16 mouse cellular contexts compared by ENCODE assay signal in genomic region chr17:93104516-93104915, GRCm38 (mm10).
A peak's percentile ranks its signal among the peaks of the same experiment; 100 is the strongest.
DNase-seq lines count a peak whose midpoint lies in the region.
"Had no signal": no experiment of that assay in that cellular context is flagged by ENCODE, and none has a peak within 500 bp of the region (broad histone marks: within the 10 kb centered on the region; RNA-seq: fewer than 3 reads in every experiment).

No protein-coding gene starts in this region.

- DNase-seq in frontal cortex, adult 2 months (ENCODE audit: extremely low spot score in 1 of 2, low spot score in 1 of 2): peak; percentile 63 to 78
- DNase-seq in frontal cortex, postnatal 25 days (ENCODE audit: low spot score in 2 of 2): no peak
- DNase-seq in right cerebral cortex, adult 18-20 months: peak; percentile 49
- no peak for DNase-seq in right cerebral cortex, postnatal 4 days
- peak; percentile 59 for DNase-seq in layer of hippocampus, adult 9-10 months (ENCODE audit: low spot score)
- peak; percentile 12 to 69 for DNase-seq in right cerebral cortex, postnatal 36 days (ENCODE audit: low spot score in 2 of 2)
- DNase-seq in kidney, postnatal 14 days: no peak
- DNase-seq in cerebellum, postnatal 25 days: no peak
- DNase-seq: adrenal gland, postnatal 25 days; B cell, adult 2 months; cerebellum, adult 8-10 months; liver, embryonic 13.5 days; lung, embryonic 14.5 days; lung, postnatal 36 days; thymus, adult 18-20 months; thymus, postnatal 4 days had no signal

Comparison
In these comparisons a context has a peak if more than half of its experiments do, and no peak if none do; other contexts are left out.
1. DNase-seq: peak in frontal cortex, adult 2 months (2 of 2), right cerebral cortex, adult 18-20 months (single experiment), layer of hippocampus, adult 9-10 months (single experiment) and right cerebral cortex, postnatal 36 days (2 of 2); none in frontal cortex, postnatal 25 days (0 of 2), right cerebral cortex, postnatal 4 days (single experiment), kidney, postnatal 14 days (single experiment) and cerebellum, postnatal 25 days (0 of 2).